Mouse (Mus musculus) embryonic facial prominence, embryonic 15.5 days (tissue): Measurements from ENCODE around the gene Hcn1. TPM values are rescaled to one million over a fixed set of nuclear protein-coding genes. Genes with fewer than 3 reads are reported as not detected.

Source experiments
- ATAC-seq: fragments of 200-750 bp; cut with Nextera tagmentation; 2 replicates; pipeline ENCODE4 v1.8.0; 2017; ENCODE audit warnings: low read depth, moderate TSS enrichment; ENCODE audit not compliant: insufficient number of reproducible peaks, low FRiP score, low TSS enrichment
- H3K27ac ChIP-seq: fragments of 300-500 bp; sonication (generic); replicated peaks from 2 replicates; pipeline ENCODE4 v1.5.1; 2015; ENCODE audit warnings: mild to moderate bottlenecking, inconsistent platforms
- H3K27me3 ChIP-seq: fragments of 300-500 bp; sonication (generic); 2 replicates; pipeline ENCODE4 v1.6.1; 2015; ENCODE audit warnings: inconsistent platforms
- H3K36me3 ChIP-seq: fragments of 300-500 bp; sonication (generic); 2 replicates; pipeline ENCODE4 v1.6.1; 2015; ENCODE audit warnings: mild to moderate bottlenecking, inconsistent platforms
- H3K4me1 ChIP-seq: fragments of 300-500 bp; sonication (generic); 2 replicates; pipeline ENCODE4 v1.6.1; 2015; ENCODE audit warnings: inconsistent platforms
- H3K4me2 ChIP-seq: fragments of 300-500 bp; sonication (generic); replicated peaks from 2 replicates; pipeline ENCODE4 v1.6.1; 2015; ENCODE audit warnings: mild to moderate bottlenecking, inconsistent platforms
- H3K4me3 ChIP-seq: fragments of 300-500 bp; sonication (generic); replicated peaks from 2 replicates; pipeline ENCODE4 v1.5.1; 2015; ENCODE audit warnings: mild to moderate bottlenecking, inconsistent platforms
- H3K9ac ChIP-seq: fragments of 300-500 bp; sonication (generic); 2 replicates; pipeline ENCODE4 v1.6.1; 2015; ENCODE audit warnings: inconsistent platforms
- H3K9me3 ChIP-seq: fragments of 300-500 bp; sonication (generic); replicated peaks from 2 replicates; pipeline ENCODE4 v1.6.1; 2016; ENCODE audit warnings: inconsistent platforms
- WGBS: fragments of 180-500 bp; shearing (Covaris S2); methylation state at CpG from one replicate; pipeline ENCODE4 v1.1.7; 2015; 5-methylcytosine and 5-hydroxymethylcytosine counted together
- polyA plus RNA-seq: library from polyadenylated mRNA; unstranded; fragments of >200 nt; fragmentation: Nextera tagmentation; extraction: Ambion mirVana; gene quantifications from 2 replicates; pipeline ENCODE4 v1.2.1, GENCODE M21; 2015

The Hcn1 gene
- polyA plus RNA-seq, 1 experiment from 2014 or later: 0.24 TPM

GRCm38 (mm10) chr13:118035598-118035997 is 433.5 kb downstream of the Hcn1 start:
- Histone ChIP-seq H3K27me3 (no peaks in the 10 kb centered on the region), H3K9ac (no peak overlapping the region), H3K27ac (no peak overlapping the region), H3K4me2 (no peak overlapping the region), H3K9me3 (no peaks in the 10 kb centered on the region), H3K4me3 (no peak overlapping the region), H3K4me1 (no peaks in the 10 kb centered on the region), H3K36me3 (no peaks in the 10 kb centered on the region)
- no peak for ATAC-seq
- 72% methylated on average over 5 of the region's 5 CpGs for WGBS
